Comparison of ENCODE assay signal across 9 mouse cellular contexts in the genomic region with DNA sequence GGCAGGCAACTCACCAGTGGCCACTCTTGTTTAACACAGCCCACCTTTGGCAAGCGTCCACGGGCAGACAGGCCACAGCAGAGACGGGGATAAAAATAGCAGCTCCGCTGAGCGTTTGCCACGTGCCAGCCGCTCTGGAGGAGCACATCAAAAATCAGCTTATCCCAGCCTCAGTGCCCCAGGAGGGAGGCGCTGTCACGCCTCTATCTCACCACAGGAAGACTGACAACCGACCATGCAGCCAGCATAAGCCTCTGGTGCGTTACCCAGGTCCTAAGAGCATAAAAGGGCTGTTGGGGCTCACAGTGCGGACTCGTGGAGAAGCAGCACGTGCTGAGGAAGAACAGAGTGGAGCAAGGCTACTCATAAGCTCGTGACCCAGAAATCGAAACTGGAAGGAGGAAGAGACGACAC.
DNase-seq lines count a peak whose midpoint lies in the region; ATAC-seq lines count a peak whose summit lies in the region.
"Had no signal": no experiment of that assay in that cellular context is flagged by ENCODE, and none has a peak within 500 bp of the region (broad histone marks: within the 10 kb centered on the region; RNA-seq: fewer than 3 reads in every experiment).

No protein-coding gene starts in this region.

- H3K4me2 ChIP-seq in forebrain, embryonic 12.5 days: no peak overlapping the region
- H3K4me2 ChIP-seq in forebrain, embryonic 11.5 days (ENCODE audit: low read depth, low read length, severe bottlenecking): no peak overlapping the region
- H3K4me2 ChIP-seq in lung, embryonic 16.5 days (ENCODE audit: low read depth, low read length): peak overlapping the region; percentile 40; the same call in 1 of the 2 replicates
- H3K4me2 ChIP-seq: embryonic facial prominence, embryonic 15.5 days had no signal

- H3K4me1 ChIP-seq in forebrain, embryonic 12.5 days: peaks cover 18% of the 10 kb centered on the region
- no peaks in the 10 kb centered on the region for H3K4me1 ChIP-seq in forebrain, embryonic 11.5 days (replicated peaks; ENCODE audit: control insufficient read depth, insufficient read depth, low read length)
- H3K4me1 ChIP-seq in lung, embryonic 16.5 days (replicated peaks; ENCODE audit: control insufficient read depth, insufficient read depth, low read length): peaks cover 5% of the 10 kb centered on the region

- 0 out of 2 replicates have a peak, but pooled peaks have one; percentile 34 for ATAC-seq in forebrain, embryonic 12.5 days (ENCODE audit: low FRiP score)
- ATAC-seq in forebrain, embryonic 11.5 days (replicated peaks; ENCODE audit: low FRiP score): no peak
- peak; percentile 41; the same call in 1 of the 2 replicates for ATAC-seq in lung, embryonic 16.5 days (ENCODE audit: low read depth)
- ATAC-seq in hematopoietic stem cell, adult 5-6 weeks (replicated peaks in 1 of 2; ENCODE audit: insufficient read depth in 1 of 2, low FRiP score in 2 of 2, low TSS enrichment in 1 of 2, low read depth in 1 of 2, poor library complexity in 2 of 2, severe bottlenecking in 2 of 2): peak; percentile 36 to 70; a peak in 2 of 4 replicates

- no peak for DNase-seq in forebrain, embryonic 11.5 days (ENCODE audit: low spot score)
- DNase-seq in lung, adult 18-20 months: no peak
- peak; percentile 79 to 87 for DNase-seq in cerebellum, postnatal 14 days
- DNase-seq in T-cell, adult 2 months (ENCODE audit: low spot score): no peak
- no peak for DNase-seq in urinary bladder, postnatal 36 days (ENCODE audit: low spot score in 2 of 2)

- no peaks in the 10 kb centered on the region; the same call in 1 of the 2 replicates for H3K27me3 ChIP-seq in forebrain, embryonic 12.5 days
- no peaks in the 10 kb centered on the region for H3K27me3 ChIP-seq in forebrain, embryonic 11.5 days (ENCODE audit: control insufficient read depth, insufficient read depth, low read length)
- H3K27me3 ChIP-seq in lung, embryonic 16.5 days (ENCODE audit: control insufficient read depth, insufficient read depth, low read depth, low read length): no peaks in the 10 kb centered on the region
- H3K27me3 ChIP-seq: embryonic facial prominence, embryonic 15.5 days had no signal

- no peak overlapping the region for H3K4me3 ChIP-seq in forebrain, embryonic 12.5 days (replicated peaks)
- H3K4me3 ChIP-seq in forebrain, embryonic 11.5 days (ENCODE audit: low read depth, low read length): no peak overlapping the region
- H3K4me3 ChIP-seq in lung, embryonic 16.5 days (ENCODE audit: low read length): no peak overlapping the region
- H3K4me3 ChIP-seq: embryonic facial prominence, embryonic 15.5 days had no signal

- 40% methylated on average over 17 of the region's 17 CpGs for WGBS in forebrain, embryonic 12.5 days
- 36% methylated on average over 17 of the region's 17 CpGs for WGBS in forebrain, embryonic 11.5 days
- 28% methylated on average over 17 of the region's 17 CpGs for WGBS in lung, embryonic 16.5 days

- no peaks in the 10 kb centered on the region for H3K9me3 ChIP-seq in forebrain, embryonic 12.5 days
- no peaks in the 10 kb centered on the region for H3K9me3 ChIP-seq in forebrain, embryonic 11.5 days (ENCODE audit: control insufficient read depth, low read length)
- H3K9me3 ChIP-seq in lung, embryonic 16.5 days (ENCODE audit: control insufficient read depth, low read length): no peaks in the 10 kb centered on the region
- H3K9me3 ChIP-seq: embryonic facial prominence, embryonic 15.5 days had no signal

- H3K36me3 ChIP-seq in forebrain, embryonic 12.5 days (replicated peaks): no peaks in the 10 kb centered on the region
- no peaks in the 10 kb centered on the region for H3K36me3 ChIP-seq in forebrain, embryonic 11.5 days (ENCODE audit: control insufficient read depth, insufficient read depth, low read length)
- H3K36me3 ChIP-seq in lung, embryonic 16.5 days (ENCODE audit: control insufficient read depth, insufficient read depth, low read length): no peaks in the 10 kb centered on the region
- H3K36me3 ChIP-seq: embryonic facial prominence, embryonic 15.5 days had no signal

- H3K27ac ChIP-seq in forebrain, embryonic 12.5 days: no peak overlapping the region
- H3K27ac ChIP-seq in forebrain, embryonic 11.5 days (ENCODE audit: low read depth, low read length): no peak overlapping the region
- no peak overlapping the region for H3K27ac ChIP-seq in lung, embryonic 16.5 days (ENCODE audit: low read length)
- H3K27ac ChIP-seq: embryonic facial prominence, embryonic 15.5 days had no signal

- no peak overlapping the region for H3K9ac ChIP-seq in forebrain, embryonic 12.5 days
- H3K9ac ChIP-seq in forebrain, embryonic 11.5 days (ENCODE audit: low read length): no peak overlapping the region
- H3K9ac ChIP-seq in lung, embryonic 16.5 days (ENCODE audit: low read length): 0 out of 2 replicates have a peak overlapping the region, but pooled peaks have one; percentile 11
- H3K9ac ChIP-seq: embryonic facial prominence, embryonic 15.5 days had no signal

Comparison
In these comparisons a context has a peak if more than half of its experiments do, and no peak if none do; other contexts are left out.
1. DNase-seq: peak in cerebellum, postnatal 14 days (2 of 2); none in forebrain, embryonic 11.5 days (single experiment), lung, adult 18-20 months (0 of 2), T-cell, adult 2 months (single experiment) and urinary bladder, postnatal 36 days (0 of 2).